Mouse (Mus musculus): Measurements from ENCODE around the gene Gm266.
A peak's percentile ranks its signal among the peaks of the same experiment; 100 is the strongest.

Gm266 gene

DNA sequence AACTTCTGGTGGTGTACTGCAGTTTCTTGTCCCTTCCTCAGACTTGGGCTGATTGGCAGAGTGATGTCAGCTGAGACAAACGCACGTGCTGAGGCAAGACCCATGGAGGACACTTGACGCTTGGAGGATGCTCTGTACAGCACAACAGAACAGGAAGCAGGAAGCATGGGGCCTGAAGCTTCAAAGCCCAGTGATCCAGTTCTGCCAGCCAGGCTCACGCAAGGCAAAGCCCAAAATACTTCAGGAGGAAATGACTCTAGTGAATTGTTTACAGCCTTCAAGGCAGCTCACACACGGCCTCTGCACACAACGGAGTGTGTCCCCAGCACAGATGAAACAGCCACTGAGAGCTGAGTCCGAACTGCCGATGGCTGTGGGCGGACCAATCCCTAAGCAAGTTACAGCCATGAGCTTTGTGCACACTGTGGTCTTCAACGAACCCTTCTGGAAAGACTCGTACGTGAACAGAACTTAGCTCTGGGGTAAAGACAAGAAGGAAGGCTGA, 17.5 kb upstream of the Gm266 start:
- DNase-seq (ENCODE audit: low spot score in 2 of 2) = no peak

DNA sequence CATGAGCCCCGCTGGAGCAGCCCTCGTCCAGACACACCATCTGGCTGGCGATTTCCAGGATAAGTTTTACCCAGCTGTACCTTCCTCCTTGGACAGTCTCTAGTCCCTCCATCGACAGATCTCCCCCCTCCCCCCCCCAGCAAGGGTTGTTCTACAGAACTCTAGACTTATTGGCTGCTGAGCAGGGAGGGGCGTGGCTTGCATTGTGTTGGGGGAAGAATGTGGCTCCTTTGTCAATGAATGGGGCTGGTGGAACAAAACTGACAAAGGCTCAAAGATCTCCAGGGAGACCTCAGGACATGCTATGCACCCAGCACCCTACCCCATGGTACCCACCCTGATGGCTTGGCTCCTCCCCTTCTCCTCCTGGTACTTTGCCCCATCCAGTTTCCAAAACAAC, 15.1 kb upstream of the Gm266 start:
- DNase-seq (ENCODE audit: low spot score in 2 of 2) = no peak

DNA sequence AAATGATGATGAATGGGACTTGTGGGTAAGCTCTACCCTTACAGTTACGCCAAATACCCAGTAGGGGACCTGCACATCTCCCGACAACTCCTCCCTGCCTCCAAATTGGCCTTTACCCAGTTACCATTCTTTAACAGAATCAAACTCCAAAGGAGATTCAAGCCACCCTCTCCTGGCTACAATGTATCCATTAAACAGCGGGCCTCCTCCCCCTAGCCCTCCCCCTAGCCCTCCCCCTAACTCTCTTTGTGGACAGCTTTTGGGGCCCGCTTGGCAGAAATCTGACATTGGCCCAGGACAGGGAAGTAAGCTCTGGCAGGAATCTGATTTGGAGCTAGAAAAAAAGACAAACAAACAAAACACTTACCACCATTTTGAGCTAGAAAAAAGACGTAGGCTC, 14.0 kb upstream of the Gm266 start:
- no peak for DNase-seq (ENCODE audit: low spot score in 2 of 2)

DNA sequence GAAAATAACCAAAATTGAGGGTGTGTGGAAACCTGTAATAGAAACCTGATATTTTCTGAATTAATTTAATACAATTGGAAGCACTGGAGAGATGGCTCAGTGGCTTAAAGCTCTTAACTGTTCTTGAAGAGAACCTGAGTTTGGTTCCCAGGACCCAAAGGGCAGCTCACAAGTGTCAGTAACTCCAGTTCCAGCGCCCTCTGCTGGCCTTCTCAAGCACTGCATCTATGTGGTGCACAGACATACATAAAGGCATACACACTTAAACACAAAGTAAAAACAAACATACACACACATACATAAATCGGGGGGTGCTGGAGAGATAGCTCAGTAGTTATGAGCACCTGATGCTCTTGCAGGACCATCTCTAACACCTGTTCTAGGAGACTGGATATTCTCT, 11.5 kb upstream of the Gm266 start:
- no peak for DNase-seq (ENCODE audit: low spot score in 2 of 2)

DNA sequence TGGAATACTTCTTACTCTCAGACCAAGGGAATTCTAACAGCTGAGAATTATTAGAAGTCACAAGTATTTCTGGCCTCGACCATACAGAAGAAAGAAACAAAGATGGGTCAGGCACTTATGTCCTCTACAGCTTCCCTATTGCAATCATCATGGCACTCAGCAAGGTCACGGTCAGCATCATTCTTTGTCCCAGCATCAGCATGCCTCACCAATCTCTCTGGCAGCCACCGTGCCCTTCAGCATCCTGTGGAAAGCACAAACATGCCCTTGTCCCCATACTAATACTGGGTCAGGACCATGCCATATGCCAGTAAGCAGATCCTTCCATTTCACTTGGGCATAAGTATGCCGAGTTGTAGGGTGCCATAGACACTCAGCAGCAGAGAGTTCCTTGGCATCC, 9.3 kb upstream of the Gm266 start:
- no peak for DNase-seq (ENCODE audit: low spot score in 2 of 2)

DNA sequence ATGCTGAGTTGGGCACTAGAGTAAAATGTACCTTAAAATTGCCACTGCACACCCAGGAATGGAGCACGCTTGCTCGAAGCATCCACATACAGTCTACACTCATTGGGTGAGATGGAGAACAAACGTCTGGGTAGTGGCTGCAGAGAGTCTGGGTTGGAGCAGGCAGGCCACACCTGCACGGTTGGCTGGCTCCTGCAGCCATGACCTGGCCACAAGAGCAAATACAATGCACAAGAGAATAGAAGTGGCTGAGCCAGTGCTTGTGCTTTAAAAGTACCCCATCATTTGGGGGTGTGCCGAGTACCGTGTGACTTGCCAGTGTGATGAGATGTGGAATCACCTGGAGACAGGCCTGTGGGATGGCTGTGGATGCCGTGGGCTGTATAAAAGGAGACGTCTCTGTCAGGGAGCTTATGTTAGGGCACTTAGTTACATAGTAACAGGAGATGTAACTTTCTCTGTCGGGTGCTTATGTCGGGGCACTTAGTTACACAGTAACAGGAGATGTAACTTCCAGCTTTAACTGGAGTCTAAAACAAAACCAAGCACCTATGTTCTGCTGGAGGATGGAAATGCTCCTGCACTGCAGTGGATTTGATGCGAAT, 3.7 kb upstream of the Gm266 start:
- DNase-seq (ENCODE audit: low spot score in 2 of 2) = no peak

DNA sequence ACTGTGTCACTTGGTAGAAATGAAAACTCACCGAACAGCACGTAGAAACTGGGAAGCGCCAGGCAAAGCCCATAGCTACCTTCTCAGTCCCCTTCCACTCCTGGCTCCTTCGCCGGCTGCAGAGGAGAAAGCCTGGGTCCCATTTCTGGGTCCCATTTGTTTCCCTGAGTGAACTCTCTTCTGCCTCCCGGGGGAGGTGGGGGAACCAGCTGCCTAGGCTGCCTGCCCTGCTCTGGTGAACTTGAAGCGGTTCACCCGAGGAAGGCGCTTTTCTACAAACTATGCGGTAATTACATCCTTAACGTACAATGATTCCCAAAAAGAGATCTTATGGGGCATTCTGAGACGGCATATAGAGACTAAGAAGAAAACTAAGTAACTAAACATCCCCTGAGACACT, 832 bp upstream of the Gm266 start:
- DNase-seq (ENCODE audit: low spot score in 2 of 2) = no peak

DNA sequence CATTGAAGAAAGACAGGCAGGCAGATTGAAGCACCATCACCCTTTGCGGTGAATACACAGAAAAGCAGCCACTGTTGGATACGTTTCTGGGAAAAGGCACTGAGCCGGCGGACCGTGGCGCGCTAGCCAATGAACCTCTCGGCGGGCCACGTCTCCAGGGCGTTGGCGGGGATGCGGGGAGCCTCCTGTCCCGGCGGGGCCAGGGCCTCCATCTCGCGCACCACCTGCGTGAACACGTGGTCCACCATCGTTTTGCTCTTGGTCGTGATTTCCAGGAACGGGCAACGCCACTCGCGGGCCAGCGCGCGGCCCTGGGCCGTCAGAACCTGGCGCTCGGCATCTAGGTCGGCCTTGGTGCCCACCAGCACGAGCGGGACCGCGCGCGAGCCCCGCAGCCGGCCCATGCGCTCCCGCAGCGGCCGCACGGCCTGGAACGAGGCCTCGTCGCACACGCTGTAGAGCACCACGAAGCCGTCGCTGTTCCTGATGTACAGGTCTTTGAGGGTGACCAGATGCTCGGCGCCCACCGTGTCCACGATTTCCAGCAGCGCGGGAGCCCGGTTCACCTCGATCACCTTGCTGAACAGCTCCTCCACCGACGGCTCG, 474 bp downstream of the Gm266 start:
- no peak for DNase-seq (ENCODE audit: low spot score in 2 of 2)

DNA sequence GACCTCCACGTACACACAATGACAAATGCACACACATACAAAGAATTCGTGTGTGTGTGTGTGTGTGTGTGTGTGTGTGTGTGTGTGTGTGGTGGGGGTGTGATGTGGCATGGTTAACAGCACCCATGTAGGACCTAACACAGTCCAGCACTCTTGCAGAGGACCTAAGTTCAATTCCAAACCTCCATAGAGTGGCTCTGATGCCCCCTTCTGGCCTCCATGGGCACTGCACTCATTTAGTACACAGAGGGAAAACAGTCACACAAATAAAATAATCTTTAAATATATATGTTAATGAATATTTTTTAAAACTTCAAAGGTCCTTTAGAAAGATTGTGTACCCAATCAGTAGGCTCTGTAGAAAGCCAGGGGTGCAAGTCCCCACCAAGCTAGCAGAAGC, 5.7 kb downstream of the Gm266 start:
- DNase-seq (ENCODE audit: low spot score in 2 of 2) = no peak

DNA sequence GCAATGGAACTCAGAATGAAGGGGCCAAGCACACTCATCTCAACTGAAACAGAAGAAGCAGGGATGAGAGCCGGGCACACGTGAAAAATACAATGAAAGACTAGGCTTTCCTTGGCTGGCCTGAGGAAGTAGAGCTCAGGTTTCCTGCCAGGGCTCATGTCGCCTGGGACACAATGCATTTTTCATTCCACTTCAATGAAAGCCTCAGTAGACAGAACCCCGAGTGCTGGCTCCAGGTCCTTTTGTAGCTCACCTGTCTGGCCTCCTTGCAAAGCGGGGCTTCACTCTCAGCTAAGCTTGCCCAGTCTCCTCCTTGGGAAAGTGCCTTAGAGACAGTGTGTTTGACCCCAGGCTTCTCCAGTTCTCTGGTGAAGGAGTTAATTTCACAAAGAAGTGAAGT, 6.7 kb downstream of the Gm266 start:
- no peak for DNase-seq (ENCODE audit: low spot score in 2 of 2)

DNA sequence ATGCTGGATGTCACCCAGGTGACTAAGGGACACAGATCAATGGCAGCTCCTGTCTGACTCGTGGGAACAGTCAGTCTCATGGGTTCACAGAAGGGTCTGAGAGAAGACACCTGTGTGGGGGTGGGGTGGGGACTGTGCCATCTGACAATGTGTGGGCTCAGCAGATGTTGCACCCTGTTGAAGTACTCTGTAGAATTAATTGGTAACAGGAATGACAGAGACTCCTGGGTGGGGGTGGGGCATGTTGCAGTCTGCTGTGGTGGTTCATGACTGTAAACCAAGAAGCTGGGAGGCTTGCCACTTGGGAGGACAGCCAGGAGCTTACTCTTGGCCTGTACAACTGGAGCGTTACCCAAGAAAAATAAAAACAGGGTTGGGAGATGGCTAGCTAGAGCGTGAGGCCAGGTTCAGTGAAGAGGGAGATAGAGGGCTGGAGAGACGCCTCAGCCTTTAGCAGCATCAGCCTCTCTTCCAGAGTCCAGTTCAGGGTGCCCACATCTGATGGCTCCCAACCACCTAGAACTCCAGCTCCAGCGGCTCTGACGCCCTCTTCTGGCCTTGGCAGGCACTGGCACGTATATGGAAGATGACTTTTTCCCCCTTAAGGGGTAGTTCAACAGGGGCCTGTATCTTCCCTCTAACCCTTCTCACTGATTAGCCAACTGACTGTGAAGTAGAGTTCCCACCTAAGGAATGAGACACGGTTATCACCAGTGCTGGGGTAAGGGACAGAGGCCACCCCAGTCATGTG, 10.6 kb downstream of the Gm266 start:
- peak in 1 of 2 experiments; percentile 20 for DNase-seq (ENCODE audit: low spot score in 2 of 2)

DNA sequence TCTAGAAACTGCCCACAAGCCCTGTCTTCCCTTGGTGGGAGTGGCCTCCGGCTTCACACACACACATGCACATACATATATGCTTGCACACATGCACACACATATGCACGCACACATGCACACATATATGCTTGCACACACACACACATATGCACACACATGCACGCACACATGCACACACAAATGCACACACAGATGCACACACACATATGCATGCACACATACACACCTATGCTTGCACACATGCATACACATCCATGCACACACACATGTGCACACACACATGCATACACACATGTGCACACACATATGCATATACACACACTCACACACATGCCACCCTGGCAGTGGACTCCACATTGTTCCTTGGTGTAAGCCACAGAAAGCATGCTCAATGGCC, 11.2 kb downstream of the Gm266 start:
- DNase-seq (ENCODE audit: low spot score in 2 of 2) = no peak

DNA sequence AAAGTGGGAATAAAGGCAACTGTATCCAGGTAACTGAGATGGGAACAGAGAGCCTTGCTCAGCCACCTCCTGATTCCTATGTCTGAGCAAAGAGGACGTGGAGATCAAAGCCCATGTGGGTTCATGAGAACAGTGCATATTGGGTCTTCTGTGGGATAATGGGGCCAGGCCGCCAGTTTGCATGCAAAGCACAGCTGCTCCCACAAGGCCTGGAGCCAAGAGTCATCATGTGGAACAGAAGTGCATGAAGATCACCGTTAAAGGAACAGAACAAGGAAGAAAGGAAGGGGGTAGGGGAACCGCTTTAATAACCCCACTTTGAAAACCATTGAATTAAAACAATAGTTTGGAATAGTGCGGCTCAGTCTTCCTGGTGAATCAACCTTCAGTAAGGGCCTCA, 12.7 kb downstream of the Gm266 start:
- DNase-seq (ENCODE audit: low spot score in 2 of 2) = no peak

DNA sequence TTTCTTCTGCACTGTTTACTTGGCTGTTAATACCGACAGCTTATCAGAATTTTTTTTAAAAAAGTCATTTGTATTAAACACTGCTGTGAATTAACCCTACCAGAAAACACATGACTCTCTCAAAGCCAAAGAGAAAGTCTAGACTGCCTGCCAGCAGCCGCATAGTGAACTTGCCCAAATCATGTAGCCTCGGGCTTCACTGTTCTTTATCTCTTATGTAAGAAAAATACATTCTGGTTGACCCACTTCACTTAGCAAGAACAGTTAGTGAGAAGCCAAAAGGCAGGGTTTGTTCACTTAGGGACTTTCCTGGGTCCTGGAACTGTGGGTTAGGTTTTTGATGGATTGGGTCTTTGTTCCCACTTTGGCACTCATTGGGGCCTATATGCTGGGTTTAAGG, 13.9 kb downstream of the Gm266 start:
- no peak for DNase-seq (ENCODE audit: low spot score in 2 of 2)

DNA sequence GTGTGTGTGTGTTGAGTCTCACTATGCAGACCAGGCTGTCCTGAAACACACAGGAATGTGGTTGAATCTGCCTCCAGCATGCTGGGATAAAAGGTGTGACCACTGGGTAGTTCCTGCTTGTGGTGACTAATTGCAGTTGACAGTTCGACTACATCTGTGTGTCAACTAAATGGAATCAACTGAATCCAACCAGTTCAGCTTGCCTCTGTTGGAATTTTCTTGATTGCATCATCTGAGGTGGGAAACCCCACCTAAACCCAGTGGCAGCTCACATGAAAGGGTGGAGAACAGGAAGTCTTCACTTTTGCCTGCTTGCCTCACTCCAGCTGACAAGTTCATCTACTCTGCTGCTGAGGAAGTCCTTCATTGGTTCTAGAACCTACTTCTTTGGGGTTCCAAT, 14.5 kb downstream of the Gm266 start:
- DNase-seq (ENCODE audit: low spot score in 2 of 2) = no peak

DNA sequence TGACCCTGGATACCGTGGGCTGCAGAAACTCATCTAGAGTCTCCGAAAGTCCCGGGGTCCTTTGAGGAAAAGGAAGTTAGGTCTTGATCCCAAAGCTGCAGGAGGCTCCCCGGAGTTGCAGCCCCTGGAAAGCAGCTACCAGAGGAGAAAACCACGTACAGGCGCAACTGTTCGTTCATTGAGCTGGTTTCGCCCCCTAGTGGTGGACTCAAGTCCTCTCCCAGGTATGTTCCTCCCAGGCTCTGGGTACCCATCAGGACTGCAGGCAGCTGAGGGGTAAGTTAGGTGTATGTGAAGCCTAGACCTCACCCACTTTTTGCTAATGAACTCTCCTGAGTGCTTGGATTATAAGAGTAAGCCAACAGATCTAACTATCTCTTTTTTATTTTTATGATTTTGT, 16.1 kb downstream of the Gm266 start:
- DNase-seq (ENCODE audit: low spot score in 2 of 2) = peak; percentile 63 to 70

DNA sequence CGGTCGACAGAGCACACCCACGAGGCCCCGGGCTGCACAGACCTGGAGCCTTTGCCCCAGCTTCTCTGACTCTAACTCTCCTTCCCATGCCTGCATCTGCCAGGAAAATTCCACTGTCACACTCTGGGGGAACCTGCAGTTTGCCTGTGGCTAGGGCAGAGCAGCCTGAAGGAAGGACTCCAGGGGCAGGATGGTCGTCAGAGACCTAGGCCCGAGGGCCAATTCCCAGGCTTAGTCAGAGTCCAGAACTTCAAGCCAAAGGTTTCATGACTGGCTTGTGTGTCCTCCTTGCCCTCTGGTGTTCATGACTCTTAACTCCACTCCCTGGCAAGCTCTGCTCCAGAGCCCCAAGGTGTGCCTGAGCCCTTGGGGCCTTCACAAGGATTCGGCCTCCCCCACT, 17.4 kb downstream of the Gm266 start:
- DNase-seq (ENCODE audit: low spot score in 2 of 2) = no peak

DNA sequence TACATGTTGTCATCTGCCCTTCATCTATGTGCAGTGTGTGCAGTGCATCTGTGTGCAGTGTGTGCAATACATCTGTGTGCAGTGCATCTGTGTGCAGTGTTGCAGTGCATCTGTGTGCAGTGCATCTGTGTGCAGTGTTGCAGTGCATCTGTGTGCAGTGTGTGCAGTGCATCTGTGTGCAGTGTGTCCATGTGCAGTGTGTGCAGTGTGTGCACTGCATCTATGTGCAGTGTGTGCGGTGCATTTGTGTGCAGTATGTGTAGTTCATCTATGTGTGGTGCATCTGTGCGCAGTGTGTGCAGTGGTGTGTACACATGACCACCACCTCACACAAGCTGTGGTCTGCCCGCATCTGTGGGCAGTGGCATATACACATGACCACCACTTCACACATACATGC, 19.3 kb downstream of the Gm266 start:
- DNase-seq (ENCODE audit: low spot score in 2 of 2) = no peak

DNA sequence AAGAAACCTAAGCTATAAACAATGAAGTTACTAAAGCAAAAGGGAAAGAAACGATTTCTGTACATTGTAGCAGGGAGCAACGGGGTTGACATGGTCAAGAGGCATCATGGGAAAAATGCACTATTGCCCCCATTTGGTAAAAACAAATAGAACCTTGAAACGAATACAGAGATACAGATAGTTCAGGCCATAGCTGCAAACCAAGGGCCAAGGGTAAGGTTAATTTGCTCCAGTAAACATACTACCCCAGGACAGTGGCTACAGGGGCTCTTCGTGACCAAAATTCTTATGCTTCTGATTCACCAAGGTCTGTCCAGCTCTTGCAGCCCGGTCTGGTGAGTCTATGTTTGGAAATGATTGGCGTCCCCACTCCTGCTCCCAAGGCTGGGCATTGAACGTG, 22.1 kb downstream of the Gm266 start:
- DNase-seq (ENCODE audit: low spot score in 2 of 2) = no peak

DNA sequence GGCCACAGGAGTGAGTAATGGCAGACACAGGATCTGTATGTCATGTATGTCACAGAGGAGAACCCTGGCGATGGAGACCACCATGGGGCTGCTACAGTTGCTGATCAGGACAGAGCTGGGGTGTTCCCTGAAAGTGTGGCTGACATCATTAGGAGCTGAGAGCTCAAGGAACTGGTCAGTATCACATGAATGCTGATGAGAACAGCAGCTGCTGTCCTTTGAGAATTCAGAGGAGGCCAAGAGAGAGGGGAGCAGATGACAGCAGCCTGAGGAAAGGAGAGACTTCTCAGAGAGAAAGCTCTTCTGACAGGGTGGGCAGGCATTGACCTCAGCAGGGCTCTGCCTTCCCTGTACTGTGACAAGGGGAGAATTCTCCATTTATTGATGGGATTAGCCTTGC, 27.9 kb downstream of the Gm266 start:
- no peak for DNase-seq (ENCODE audit: low spot score in 2 of 2)

DNA sequence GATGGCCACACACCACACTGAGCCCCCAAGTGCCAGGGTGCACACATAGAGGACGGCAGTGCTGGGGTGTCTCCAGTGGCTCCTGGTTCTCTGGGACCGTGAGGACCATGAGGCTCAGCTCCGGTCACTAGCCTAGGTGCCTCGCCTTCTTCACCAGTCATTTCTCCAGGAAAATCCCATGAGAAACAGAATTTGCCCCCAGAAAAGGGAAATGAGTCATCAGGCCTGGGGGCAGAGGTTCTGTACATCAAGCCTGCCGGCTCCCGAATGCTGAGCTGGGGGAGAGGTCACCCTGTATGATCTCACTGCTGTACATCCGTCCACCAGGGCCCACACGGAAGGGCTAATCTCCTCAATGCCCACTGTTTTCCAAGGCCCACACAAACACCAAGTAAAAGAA, 29.8 kb downstream of the Gm266 start:
- no peak for DNase-seq (ENCODE audit: low spot score in 2 of 2)

DNA sequence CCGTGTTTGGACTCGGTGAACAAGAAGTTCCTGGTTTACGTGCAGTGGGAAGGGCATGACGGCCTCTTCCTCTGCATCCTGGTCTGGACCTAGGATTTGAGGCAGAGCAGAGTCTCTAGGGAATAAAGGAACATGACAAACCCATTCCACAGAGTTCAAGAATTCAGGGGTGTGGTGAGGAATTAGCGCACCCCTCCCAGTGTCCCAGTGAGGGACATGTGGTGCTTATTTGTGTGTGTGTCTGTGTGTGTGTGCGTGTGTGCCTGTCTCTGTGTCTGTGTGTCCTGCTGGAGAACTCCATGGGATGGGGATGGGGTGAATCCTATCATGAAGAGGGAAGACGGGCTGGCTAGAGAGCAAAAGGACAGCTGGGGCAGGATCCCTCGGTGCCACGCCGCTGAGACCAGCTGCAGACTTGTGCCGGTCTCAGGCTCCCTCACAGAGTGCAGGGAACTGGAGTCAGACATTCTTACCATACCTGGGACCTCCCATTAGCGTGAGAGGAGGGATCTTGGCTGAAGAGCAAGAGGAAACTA, 30.2 kb downstream of the Gm266 start:
- no peak for DNase-seq (ENCODE audit: low spot score in 2 of 2)
